Mouse (Mus musculus) activated CD4-positive, CD25-positive, alpha-beta regulatory T cell (primary cell): ENCODE data around the gene Tex13c3. TPM values are rescaled to one million over a fixed set of nuclear protein-coding genes. Genes with fewer than 3 reads are reported as not detected.

Source experiments
- polyA plus RNA-seq, 2 experiments: library from polyadenylated mRNA; unstranded; fragments of 100-300 nt; shearing (Covaris generic); gene quantifications; one replicate each; pipeline ENCODE4 v1.2.1; 2017

Gene Tex13c3
- not detected for polyA plus RNA-seq

GRCm38 (mm10) chrX:19481219-19481618 is at the start of gene Tex13c3:
Gene Tex13c3 (minus strand): TSS chrX:19481319.

